Mouse (Mus musculus) heart, postnatal 10 days (tissue): ENCODE results near the gene Olfml2a. TPM values are rescaled to one million over a fixed set of nuclear protein-coding genes. Genes with fewer than 3 reads are reported as not detected.
"Not testable (repeated sequence)": the region's sequence is repeated elsewhere in the genome, so short reads cannot be mapped to it uniquely, and the experiment has no call there.

Source experiments
- DNase-seq, 2 experiments: peaks; one replicate each; pipeline ENCODE4 v3.0.0; 2021
- intact Hi-C: fragments of 180-260 bp; cut with DNase I; formaldehyde crosslinking; loops from one replicate; pipeline ENCODE4 v1.15.1; 2025
- total RNA-seq, 2 experiments: library from RNA; stranded (reverse); gene quantifications; 2 replicates each; pipeline ENCODE4 v1.2.3; 2021

The Olfml2a gene
- total RNA-seq, 2 experiments from 2014 or later, result 17.8 to 18.8 TPM

- DNase-seq, result no peak
- intact Hi-C loops, result no loop called here
Measured at GRCm38 (mm10) chr2:39008350-39008851, 76.6 kb downstream of the Olfml2a start.

GRCm38 (mm10) chr2:39008954-39009365 is 77.2 kb downstream of the Olfml2a start:
- DNase-seq, result peak; percentile 58 to 66
- intact Hi-C loops, result no loop called here

GRCm38 (mm10) chr2:39010144-39010543 is 78.4 kb downstream of the Olfml2a start:
- not testable (repeated sequence) for DNase-seq
- intact Hi-C loops, result loop anchor here (5.0 kb wide), 1 partner anchor 52 kb away; no protein-coding TSS in a partner anchor

- DNase-seq, result peak; percentile 49 to 55
- intact Hi-C loops, result loop anchor here (5.0 kb wide), 1 partner anchor 51 kb away; no protein-coding TSS in a partner anchor
Measured at GRCm38 (mm10) chr2:39011264-39011663, 79.5 kb downstream of the Olfml2a start.

- intact Hi-C loops, result loop anchor here (5.0 kb wide), 1 partner anchor 50 kb away; no protein-coding TSS in a partner anchor
- DNase-seq, result no peak
Measured at GRCm38 (mm10) chr2:39011971-39012370, 80.2 kb downstream of the Olfml2a start.

GRCm38 (mm10) chr2:39012768-39013279 is 81.0 kb downstream of the Olfml2a start:
- no peak for DNase-seq
- intact Hi-C loops, result loop anchor here (5.0 kb wide), 1 partner anchor 49 kb away; no protein-coding TSS in a partner anchor

Other genes with a start within 250 kb of the Olfml2a start
- gene Nr5a1, start 217.4 kb upstream of the Olfml2a start, total RNA-seq, result under 1 TPM; 0.12 to 0.15 TPM
- 1 to 10 TPM; 2.3 to 3.1 TPM for gene Nr6a1, start 4.3 kb upstream of the Olfml2a start, total RNA-seq
- under 1 TPM; 0.17 to 0.31 TPM for gene Wdr38, start 65.5 kb downstream of the Olfml2a start, total RNA-seq
- gene Arpc5l, start 73.4 kb downstream of the Olfml2a start, total RNA-seq, result 10 to 100 TPM; 68.4 to 70.6 TPM
- 100 to 1,000 TPM; 406 to 408 TPM for gene Rpl35, start 73.6 kb downstream of the Olfml2a start, total RNA-seq
- 10 to 100 TPM; 21.0 to 22.5 TPM for gene Golga1, start 133.6 kb downstream of the Olfml2a start, total RNA-seq